Mouse (Mus musculus) embryonic fibroblast, embryonic 13.5 days (primary cell): Measurements from ENCODE around the gene Gm10220.

ENCODE experiments used
- CTCF ChIP-seq: IDR thresholded peaks from 2 replicates; pipeline ENCODE4 v1.5.1; 2011; ENCODE audit warnings: mild to moderate bottlenecking, control low read depth, low read length, moderate library complexity, borderline replicate concordance; ENCODE audit not compliant: insufficient read depth
- POLR2A ChIP-seq: IDR thresholded peaks from 2 replicates; pipeline ENCODE4 v1.6.1; 2011; ENCODE audit warnings: low read depth, mild to moderate bottlenecking, control low read depth, low read length, moderate library complexity

DNA sequence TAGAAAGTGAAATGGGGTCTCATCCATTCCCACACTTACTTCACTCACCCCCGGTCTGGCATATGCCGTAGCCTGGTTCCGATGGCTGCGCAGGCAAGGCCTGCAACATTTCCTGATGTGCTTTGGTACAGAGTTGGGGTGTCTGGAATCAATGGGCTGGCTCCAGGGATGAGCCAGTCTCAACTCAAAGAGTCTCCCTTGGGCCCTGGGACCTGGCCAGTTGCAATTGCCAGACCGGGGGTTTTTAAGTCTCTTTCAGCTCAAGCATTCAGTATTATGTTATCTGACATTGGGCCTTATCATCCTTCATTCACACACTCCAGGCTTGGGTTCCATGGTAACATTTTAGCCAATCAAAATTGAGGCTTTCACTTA, 44.6 kb upstream of the Gm10220 start:
- TF ChIP-seq CTCF (no peak), POLR2A (no peak)
